ENCODE assay signal across 26 mouse cellular contexts in genomic region chr2:133336177-133336901, GRCm38 (mm10).
DNase-seq lines count a peak whose midpoint lies in the region; ATAC-seq and TF ChIP-seq lines count a peak whose summit lies in the region.
"Had no signal": no experiment of that assay in that cellular context is flagged by ENCODE, and none has a peak within 500 bp of the region (broad histone marks: within the 10 kb centered on the region; RNA-seq: fewer than 3 reads in every experiment).

No protein-coding gene starts in this region.

- TF ChIP-seq EP300 in heart, adult 2 months (IDR thresholded peaks at IDR 0.05; ENCODE audit: insufficient read depth, low read depth, low read length), result no peak

- no peak overlapping the region for H3K9ac ChIP-seq in forebrain, postnatal 0 days
- no peak overlapping the region for H3K9ac ChIP-seq in forebrain, embryonic 16.5 days (replicated peaks; ENCODE audit: low read depth, low read length)
- no peak overlapping the region for H3K9ac ChIP-seq in heart, embryonic 15.5 days
- H3K9ac ChIP-seq in heart, adult 2 months (ENCODE audit: low read depth, low read length), result no peak overlapping the region
- no peak overlapping the region for H3K9ac ChIP-seq in kidney, embryonic 14.5 days (ENCODE audit: low read depth, low read length)
- H3K9ac ChIP-seq: embryonic facial prominence, embryonic 12.5 days; hindbrain, embryonic 14.5 days; liver, embryonic 12.5 days; liver, postnatal 0 days had no signal

- no peak overlapping the region for H3K27ac ChIP-seq in forebrain, postnatal 0 days (ENCODE audit: low read depth, low read length)
- no peak overlapping the region for H3K27ac ChIP-seq in forebrain, embryonic 16.5 days (ENCODE audit: low read length)
- peak overlapping the region; percentile 41; the same call in 1 of the 2 replicates for H3K27ac ChIP-seq in heart, embryonic 15.5 days
- no peak overlapping the region for H3K27ac ChIP-seq in heart, adult 2 months
- no peak overlapping the region for H3K27ac ChIP-seq in kidney, embryonic 14.5 days (ENCODE audit: low read depth, low read length)
- H3K27ac ChIP-seq: embryonic facial prominence, embryonic 12.5 days; hindbrain, embryonic 14.5 days; liver, embryonic 12.5 days had no signal

- H3K36me3 ChIP-seq in forebrain, postnatal 0 days (ENCODE audit: insufficient read depth), result no peaks in the 10 kb centered on the region
- H3K36me3 ChIP-seq in forebrain, embryonic 16.5 days (ENCODE audit: control insufficient read depth, insufficient read depth), result no peaks in the 10 kb centered on the region
- H3K36me3 ChIP-seq in heart, embryonic 15.5 days, result no peaks in the 10 kb centered on the region
- H3K36me3 ChIP-seq in heart, adult 2 months (ENCODE audit: control insufficient read depth, insufficient read depth, low read length), result no peaks in the 10 kb centered on the region
- no peaks in the 10 kb centered on the region for H3K36me3 ChIP-seq in kidney, embryonic 14.5 days (ENCODE audit: control insufficient read depth, insufficient read depth, low read length)
- H3K36me3 ChIP-seq: embryonic facial prominence, embryonic 12.5 days; G1E; liver, embryonic 12.5 days had no signal

- H3K4me3 ChIP-seq in forebrain, postnatal 0 days (ENCODE audit: low read depth, low read length), result no peak overlapping the region
- H3K4me3 ChIP-seq in forebrain, embryonic 16.5 days (replicated peaks; ENCODE audit: low read length), result no peak overlapping the region
- no peak overlapping the region for H3K4me3 ChIP-seq in heart, embryonic 15.5 days
- H3K4me3 ChIP-seq in heart, adult 2 months, result no peak overlapping the region
- no peak overlapping the region for H3K4me3 ChIP-seq in kidney, embryonic 14.5 days (ENCODE audit: low read length)
- H3K4me3 ChIP-seq: embryonic facial prominence, embryonic 12.5 days; liver, embryonic 12.5 days had no signal

- H3K4me2 ChIP-seq in forebrain, postnatal 0 days (ENCODE audit: low read depth), result no peak overlapping the region
- H3K4me2 ChIP-seq in forebrain, embryonic 16.5 days (ENCODE audit: low read length), result no peak overlapping the region
- H3K4me2 ChIP-seq in heart, embryonic 15.5 days, result no peak overlapping the region; the same call in 1 of the 2 replicates
- H3K4me2 ChIP-seq in kidney, embryonic 14.5 days (replicated peaks; ENCODE audit: low read depth, low read length), result no peak overlapping the region
- H3K4me2 ChIP-seq: embryonic facial prominence, embryonic 12.5 days; hindbrain, embryonic 14.5 days; liver, embryonic 12.5 days; midbrain, embryonic 11.5 days had no signal

- no peaks in the 10 kb centered on the region for H3K79me2 ChIP-seq in heart, adult 2 months (replicated peaks; ENCODE audit: control insufficient read depth, insufficient read depth, low read length)

- no peaks in the 10 kb centered on the region for H3K27me3 ChIP-seq in forebrain, postnatal 0 days (ENCODE audit: insufficient read depth, low read length)
- H3K27me3 ChIP-seq in forebrain, embryonic 16.5 days (replicated peaks; ENCODE audit: control insufficient read depth, insufficient read depth, low read length), result no peaks in the 10 kb centered on the region
- H3K27me3 ChIP-seq in heart, embryonic 15.5 days, result no peaks in the 10 kb centered on the region
- no peaks in the 10 kb centered on the region for H3K27me3 ChIP-seq in heart, adult 2 months (ENCODE audit: control insufficient read depth, insufficient read depth, low read length)
- no peaks in the 10 kb centered on the region for H3K27me3 ChIP-seq in kidney, embryonic 14.5 days (ENCODE audit: control insufficient read depth, insufficient read depth, low read length)
- H3K27me3 ChIP-seq: embryonic facial prominence, embryonic 12.5 days; liver, embryonic 12.5 days had no signal

- TF ChIP-seq POLR2A in heart, adult 2 months (IDR thresholded peaks at IDR 0.05; ENCODE audit: insufficient read depth, low read depth, low read length), result no peak

- no peak for ATAC-seq in forebrain, postnatal 0 days
- no peak for ATAC-seq in forebrain, embryonic 16.5 days
- 0 out of 2 replicates have a peak, but pooled peaks have one; percentile 35 for ATAC-seq in heart, embryonic 15.5 days (replicated peaks; ENCODE audit: insufficient number of reproducible peaks, insufficient read depth, low FRiP score, low read depth)
- ATAC-seq in kidney, embryonic 14.5 days (ENCODE audit: low FRiP score, low TSS enrichment), result peak; percentile 83; the same call in 1 of the 2 replicates
- ATAC-seq: intestine, postnatal 0 days; liver, embryonic 12.5 days; liver, postnatal 0 days; midbrain, embryonic 16.5 days had no signal

- intact Hi-C loops in heart, adult 2 months (cut with DNase I), result no loop called here

- no peaks in the 10 kb centered on the region for H3K4me1 ChIP-seq in forebrain, postnatal 0 days (ENCODE audit: insufficient read depth)
- no peaks in the 10 kb centered on the region for H3K4me1 ChIP-seq in forebrain, embryonic 16.5 days (replicated peaks; ENCODE audit: control insufficient read depth, insufficient read depth, low read length)
- peaks cover 3% of the 10 kb centered on the region for H3K4me1 ChIP-seq in heart, embryonic 15.5 days (replicated peaks)
- H3K4me1 ChIP-seq in heart, adult 2 months (ENCODE audit: control insufficient read depth, insufficient read depth, low read length), result no peaks in the 10 kb centered on the region
- peaks cover 9% of the 10 kb centered on the region for H3K4me1 ChIP-seq in kidney, embryonic 14.5 days (ENCODE audit: control insufficient read depth, insufficient read depth, low read length)
- H3K4me1 ChIP-seq: liver, embryonic 12.5 days had no signal

- DNase-seq in forebrain, postnatal 0 days, result peak; percentile 20
- DNase-seq in heart, adult 2 months, result no peak
- no peak for DNase-seq in kidney, adult 11 months
- DNase-seq in Muller cell, postnatal 12 days (ENCODE audit: inconsistent ontology term), result peak; percentile 9
- no peak for DNase-seq in spleen, postnatal 36 days (ENCODE audit: low spot score in 2 of 2)
- DNase-seq: adrenal gland, postnatal 14 days; cerebellum, adult 11-12 months; cerebellum, adult 9-11 months; embryo, embryonic 11 days; gastrocnemius, postnatal 14 days; layer of hippocampus, postnatal 36 days; left cerebral cortex, postnatal 4 days; liver, postnatal 0 days; lung, postnatal 36 days; right cerebral cortex, postnatal 25 days; thymus, postnatal 14 days had no signal

- H3K9me3 ChIP-seq in forebrain, postnatal 0 days (ENCODE audit: low read length), result no peaks in the 10 kb centered on the region
- no peaks in the 10 kb centered on the region for H3K9me3 ChIP-seq in forebrain, embryonic 16.5 days (ENCODE audit: control insufficient read depth, low read length)
- no peaks in the 10 kb centered on the region for H3K9me3 ChIP-seq in heart, embryonic 15.5 days (replicated peaks)
- H3K9me3 ChIP-seq in kidney, embryonic 14.5 days (ENCODE audit: control insufficient read depth, low read length), result no peaks in the 10 kb centered on the region
- H3K9me3 ChIP-seq: embryonic facial prominence, embryonic 12.5 days; liver, embryonic 12.5 days had no signal

- 76% methylated on average over 9 of the region's 9 CpGs for WGBS in forebrain, postnatal 0 days
- 82% methylated on average over 9 of the region's 9 CpGs for WGBS in forebrain, embryonic 16.5 days
- 47% methylated on average over 9 of the region's 9 CpGs for WGBS in heart, embryonic 15.5 days
- WGBS in heart, adult 2 months, result 59% methylated on average over 9 of the region's 9 CpGs
- WGBS in kidney, embryonic 14.5 days, result 65% methylated on average over 9 of the region's 9 CpGs

- TF ChIP-seq CTCF in forebrain, postnatal 0 days (IDR thresholded peaks at IDR 0.05; ENCODE audit: low read depth), result no peak
- TF ChIP-seq CTCF in heart, adult 2 months (IDR thresholded peaks at IDR 0.05), result no peak

Comparison
In these comparisons a context has a peak if more than half of its experiments do, and no peak if none do; other contexts are left out.
1. ATAC-seq: peak in heart, embryonic 15.5 days (single experiment) and kidney, embryonic 14.5 days (single experiment); none in forebrain, postnatal 0 days (single experiment) and forebrain, embryonic 16.5 days (single experiment).
2. DNase-seq: peak in forebrain, postnatal 0 days (single experiment) and Muller cell, postnatal 12 days (single experiment); none in heart, adult 2 months (0 of 2), kidney, adult 11 months (single experiment) and spleen, postnatal 36 days (0 of 2).